Mouse (Mus musculus): Measurements from ENCODE around the gene Castor2. TPM values are rescaled to one million over a fixed set of nuclear protein-coding genes. Genes with fewer than 3 reads are reported as not detected.

Castor2 gene
- polyA plus RNA-seq, 2 experiments = 10.3 to 11.5 TPM

- Histone ChIP-seq H3K4me1 (ENCODE audit: control insufficient read depth, insufficient read depth, low read length) (no peaks in the 10 kb centered on the region), H3K4me3 (replicated peaks; ENCODE audit: low read length) (no peak overlapping the region), H3K27me3 (ENCODE audit: control insufficient read depth, insufficient read depth, low read length) (no peaks in the 10 kb centered on the region), H3K36me3 (ENCODE audit: control insufficient read depth, insufficient read depth, low read length) (peaks cover 42% of the 10 kb centered on the region), H3K4me2 (replicated peaks; ENCODE audit: low read depth, low read length, severe bottlenecking) (no peak overlapping the region), H3K27ac (replicated peaks; ENCODE audit: low read depth, low read length) (no peak overlapping the region), H3K9ac (ENCODE audit: low read depth, low read length, severe bottlenecking) (no peak overlapping the region), H3K9me3 (ENCODE audit: control insufficient read depth, low read length) (no peaks in the 10 kb centered on the region)
- no peak for TF ChIP-seq POLR2A (IDR thresholded peaks at IDR 0.05; ENCODE audit: borderline replicate concordance, extremely low read depth, insufficient read depth, insufficient read length)
- DNase-seq (ENCODE audit: low spot score) (no peak), ATAC-seq (ENCODE audit: low FRiP score, low read depth) (no peak)
- WGBS = 72% methylated on average over 7 of the region's 7 CpGs
Observed at GRCm38 (mm10) chr5:134141236-134141635, 41.7 kb downstream of the Castor2 start.

GRCm38 (mm10) chr5:134142381-134142780 lies 42.9 kb downstream of the Castor2 start:
- no peaks in the 10 kb centered on the region for H3K27me3 ChIP-seq (ENCODE audit: control insufficient read depth, insufficient read depth, low read length)
- no peaks in the 10 kb centered on the region for H3K4me1 ChIP-seq (ENCODE audit: control insufficient read depth, insufficient read depth, low read length)
- H3K9ac ChIP-seq (ENCODE audit: low read depth, low read length, severe bottlenecking) = no peak overlapping the region
- no peak for DNase-seq (ENCODE audit: low spot score)
- no peak overlapping the region for H3K27ac ChIP-seq (replicated peaks; ENCODE audit: low read depth, low read length)
- no peaks in the 10 kb centered on the region for H3K9me3 ChIP-seq (ENCODE audit: control insufficient read depth, low read length)
- H3K36me3 ChIP-seq (ENCODE audit: control insufficient read depth, insufficient read depth, low read length) = peaks cover 36% of the 10 kb centered on the region
- no peak for TF ChIP-seq POLR2A (IDR thresholded peaks at IDR 0.05; ENCODE audit: borderline replicate concordance, extremely low read depth, insufficient read depth, insufficient read length)
- no peak for ATAC-seq (ENCODE audit: low FRiP score, low read depth)
- H3K4me3 ChIP-seq (replicated peaks; ENCODE audit: low read length) = no peak overlapping the region
- WGBS = 70% methylated on average over 11 of the region's 11 CpGs
- H3K4me2 ChIP-seq (replicated peaks; ENCODE audit: low read depth, low read length, severe bottlenecking) = no peak overlapping the region

GRCm38 (mm10) chr5:134144986-134145385 lies 45.5 kb downstream of the Castor2 start:
- Histone ChIP-seq H3K4me3 (replicated peaks; ENCODE audit: low read length) (no peak overlapping the region), H3K9ac (ENCODE audit: low read depth, low read length, severe bottlenecking) (no peak overlapping the region), H3K9me3 (ENCODE audit: control insufficient read depth, low read length) (no peaks in the 10 kb centered on the region), H3K27me3 (ENCODE audit: control insufficient read depth, insufficient read depth, low read length) (no peaks in the 10 kb centered on the region), H3K4me1 (ENCODE audit: control insufficient read depth, insufficient read depth, low read length) (no peaks in the 10 kb centered on the region), H3K36me3 (ENCODE audit: control insufficient read depth, insufficient read depth, low read length) (peaks cover 52% of the 10 kb centered on the region), H3K4me2 (replicated peaks; ENCODE audit: low read depth, low read length, severe bottlenecking) (no peak overlapping the region), H3K27ac (replicated peaks; ENCODE audit: low read depth, low read length) (no peak overlapping the region)
- TF ChIP-seq POLR2A (IDR thresholded peaks at IDR 0.05; ENCODE audit: borderline replicate concordance, extremely low read depth, insufficient read depth, insufficient read length) = no peak
- ATAC-seq (ENCODE audit: low FRiP score, low read depth) (no peak), DNase-seq (ENCODE audit: low spot score) (no peak)
- 95% methylated on average over 8 of the region's 8 CpGs for WGBS

- Histone ChIP-seq H3K36me3 (ENCODE audit: control insufficient read depth, insufficient read depth, low read length) (peaks cover 57% of the 10 kb centered on the region), H3K4me2 (replicated peaks; ENCODE audit: low read depth, low read length, severe bottlenecking) (no peak overlapping the region), H3K27ac (replicated peaks; ENCODE audit: low read depth, low read length) (no peak overlapping the region), H3K9me3 (ENCODE audit: control insufficient read depth, low read length) (no peaks in the 10 kb centered on the region), H3K27me3 (ENCODE audit: control insufficient read depth, insufficient read depth, low read length) (no peaks in the 10 kb centered on the region), H3K4me1 (ENCODE audit: control insufficient read depth, insufficient read depth, low read length) (no peaks in the 10 kb centered on the region), H3K9ac (ENCODE audit: low read depth, low read length, severe bottlenecking) (no peak overlapping the region), H3K4me3 (replicated peaks; ENCODE audit: low read length) (no peak overlapping the region)
- TF ChIP-seq POLR2A (IDR thresholded peaks at IDR 0.05; ENCODE audit: borderline replicate concordance, extremely low read depth, insufficient read depth, insufficient read length) = no peak
- 86% methylated on average over 10 of the region's 10 CpGs for WGBS
- DNase-seq (ENCODE audit: low spot score) = no peak
- ATAC-seq (ENCODE audit: low FRiP score, low read depth) = no peak
Observed at GRCm38 (mm10) chr5:134147194-134147753, 47.8 kb downstream of the Castor2 start.

- H3K9ac ChIP-seq (ENCODE audit: low read depth, low read length, severe bottlenecking) = no peak overlapping the region
- H3K9me3 ChIP-seq (ENCODE audit: control insufficient read depth, low read length) = no peaks in the 10 kb centered on the region
- ATAC-seq (ENCODE audit: low FRiP score, low read depth) (no peak), DNase-seq (ENCODE audit: low spot score) (no peak)
- H3K27me3 ChIP-seq (ENCODE audit: control insufficient read depth, insufficient read depth, low read length) = no peaks in the 10 kb centered on the region
- no peak overlapping the region; the same call in 1 of the 2 replicates for H3K27ac ChIP-seq (replicated peaks; ENCODE audit: low read depth, low read length)
- peaks cover 55% of the 10 kb centered on the region for H3K36me3 ChIP-seq (ENCODE audit: control insufficient read depth, insufficient read depth, low read length)
- H3K4me2 ChIP-seq (replicated peaks; ENCODE audit: low read depth, low read length, severe bottlenecking) = no peak overlapping the region
- no peaks in the 10 kb centered on the region for H3K4me1 ChIP-seq (ENCODE audit: control insufficient read depth, insufficient read depth, low read length)
- WGBS = 91% methylated on average over 4 of the region's 4 CpGs
- TF ChIP-seq POLR2A (IDR thresholded peaks at IDR 0.05; ENCODE audit: borderline replicate concordance, extremely low read depth, insufficient read depth, insufficient read length) = no peak
- H3K4me3 ChIP-seq (replicated peaks; ENCODE audit: low read length) = no peak overlapping the region
Observed at GRCm38 (mm10) chr5:134148153-134148552, 48.6 kb downstream of the Castor2 start.
